Mouse (Mus musculus): ENCODE measurements around the gene Plekhh2. TPM values are rescaled to one million over a fixed set of nuclear protein-coding genes. Genes with fewer than 3 reads are reported as not detected.

Gene Plekhh2
- 0.03 and 0.04 TPM in 2 replicates for total RNA-seq (2012; rRNA removed)
- polyA plus RNA-seq (2012; ENCODE audit: insufficient read depth in 1 of 2, insufficient read length in 2 of 2, low read depth in 1 of 2, low replicate concordance in 2 of 2, missing spikeins in 1 of 2) = not detected

- Histone ChIP-seq H3K27me3 (ENCODE audit: control insufficient read depth in 1 of 2, insufficient read depth in 2 of 2, low read length in 2 of 2) (0 out of 4 replicates have a peak, but pooled peaks cover 0 to 2% of the 10 kb centered on the region in 2 experiments), H3K79me2 (ENCODE audit: control insufficient read depth, insufficient read depth, low read length, poor library complexity) (no peaks in the 10 kb centered on the region), H3K27ac (ENCODE audit: control insufficient read depth, low read depth, low read length) (no peak within 1 kb of the TSS), H3K4me1 (ENCODE audit: control insufficient read depth in 1 of 2, insufficient read depth in 2 of 2, low read length in 2 of 2) (no peaks in the 10 kb centered on the region), H3K9me3 (replicated peaks; ENCODE audit: insufficient read depth, low read length) (no peaks in the 10 kb centered on the region), H3K4me3 (ENCODE audit: control insufficient read depth in 1 of 2, insufficient read depth in 1 of 2, low read depth in 2 of 2, low read length in 2 of 2) (no peak within 1 kb of the TSS), H3K36me3 (ENCODE audit: control insufficient read depth in 1 of 2, insufficient read depth in 2 of 2, low read length in 2 of 2) (no peaks in the 10 kb centered on the region), H3K9ac (ENCODE audit: control insufficient read depth, low read depth, low read length, poor library complexity, severe bottlenecking) (no peak within 1 kb of the TSS)
- DNase-seq (ENCODE audit: low read depth, low spot score) = no peak
- no peak for TF ChIP-seq ZMIZ1 (IDR thresholded peaks at IDR 0.05; ENCODE audit: low read depth, low read length)
- TF ChIP-seq BHLHE40 (IDR thresholded peaks at IDR 0.05; ENCODE audit: borderline replicate concordance, low read depth, low read length) = no peak
- no peak for TF ChIP-seq MXI1 (IDR thresholded peaks at IDR 0.05; ENCODE audit: low read depth, low read length)
- no peak for TF ChIP-seq NRF1 (IDR thresholded peaks at IDR 0.05; ENCODE audit: insufficient read depth, low read depth, low read length, poor library complexity, severe bottlenecking)
- TF ChIP-seq ELF1 (IDR thresholded peaks at IDR 0.05; ENCODE audit: low read depth, low read length) = no peak
- no peak for TF ChIP-seq POLR2AphosphoS2 (IDR thresholded peaks at IDR 0.05; ENCODE audit: low read length)
- no peak for TF ChIP-seq MAX (IDR thresholded peaks at IDR 0.05; ENCODE audit: low read length)
These were observed at the start of gene Plekhh2 for GRCm38 (mm10) chr17:84511682-84512515. Plekhh2 (plus strand) TSS chr17:84511895.

GRCm38 (mm10) chr17:84465753-84466608 is 45.7 kb upstream of the Plekhh2 start, which contains the start of gene Thada:
Thada (minus strand) TSS chr17:84466205.
- peak within 1 kb of the TSS; percentile 84 to 92 for H3K4me3 ChIP-seq (ENCODE audit: control insufficient read depth in 1 of 2, insufficient read depth in 1 of 2, low read depth in 2 of 2, low read length in 2 of 2)
- peak; percentile 98 for DNase-seq (ENCODE audit: low read depth, low spot score)
- peaks cover 15% of the 10 kb centered on the region for H3K79me2 ChIP-seq (ENCODE audit: control insufficient read depth, insufficient read depth, low read length, poor library complexity)
- H3K27ac ChIP-seq (ENCODE audit: control insufficient read depth, low read depth, low read length) = peak within 1 kb of the TSS; percentile 85
- H3K36me3 ChIP-seq (ENCODE audit: control insufficient read depth in 1 of 2, insufficient read depth in 2 of 2, low read length in 2 of 2) = peaks cover 0 to 7% of the 10 kb centered on the region in 2 experiments; a peak in 2 of 4 replicates
- peak within 1 kb of the TSS; percentile 89 for H3K9ac ChIP-seq (ENCODE audit: control insufficient read depth, low read depth, low read length, poor library complexity, severe bottlenecking)
- H3K9me3 ChIP-seq (replicated peaks; ENCODE audit: insufficient read depth, low read length) = no peaks in the 10 kb centered on the region
- no peaks in the 10 kb centered on the region for H3K27me3 ChIP-seq (ENCODE audit: control insufficient read depth in 1 of 2, insufficient read depth in 2 of 2, low read length in 2 of 2)
- H3K4me1 ChIP-seq (ENCODE audit: control insufficient read depth in 1 of 2, insufficient read depth in 2 of 2, low read length in 2 of 2) = no peaks in the 10 kb centered on the region; a peak in 2 of 4 replicates
- no peak for TF ChIP-seq ZKSCAN1 (IDR thresholded peaks at IDR 0.05; ENCODE audit: low read depth, low read length)
- no peak for TF ChIP-seq RAD21 (IDR thresholded peaks at IDR 0.05; ENCODE audit: low read depth, low read length)
- peak; percentile 88; the same call in 1 of the 2 replicates for TF ChIP-seq ZMIZ1 (IDR thresholded peaks at IDR 0.05; ENCODE audit: low read depth, low read length)
- TF ChIP-seq SIN3A (IDR thresholded peaks at IDR 0.05; ENCODE audit: low read length) = peak; percentile 94
- peak; percentile 83 for TF ChIP-seq HCFC1 (IDR thresholded peaks at IDR 0.05; ENCODE audit: low read depth, low read length)
- TF ChIP-seq MXI1 (IDR thresholded peaks at IDR 0.05; ENCODE audit: low read depth, low read length) = peak; percentile 99
- peak; percentile 87 to 96; a peak in 3 of 4 replicates for TF ChIP-seq POLR2A (IDR thresholded peaks at IDR 0.05; ENCODE audit: control insufficient read depth in 1 of 2, insufficient read depth in 1 of 2, low read depth in 1 of 2, low read length in 2 of 2, poor library complexity in 1 of 2)
- TF ChIP-seq TBP (IDR thresholded peaks at IDR 0.05; ENCODE audit: low read depth, low read length) = peak; percentile 95
- 0 out of 2 replicates have a peak, but pooled peaks have one; percentile 16 for TF ChIP-seq MAZ (IDR thresholded peaks at IDR 0.05; ENCODE audit: low read depth, low read length)
- TF ChIP-seq ZC3H11A (IDR thresholded peaks at IDR 0.05; ENCODE audit: low read depth, low read length) = no peak
- TF ChIP-seq ZNF384 (IDR thresholded peaks at IDR 0.05; ENCODE audit: low read depth, low read length) = no peak
- TF ChIP-seq NELFE (IDR thresholded peaks at IDR 0.05; ENCODE audit: low read depth, low read length) = peak; percentile 93
- TF ChIP-seq ELF1 (IDR thresholded peaks at IDR 0.05; ENCODE audit: low read depth, low read length) = peak; percentile 55
- no peak for TF ChIP-seq EP300 (IDR thresholded peaks at IDR 0.05; ENCODE audit: low read depth in 1 of 2, low read length in 2 of 2)
- TF ChIP-seq MYB (IDR thresholded peaks at IDR 0.05; ENCODE audit: low read depth, low read length) = no peak
- no peak for TF ChIP-seq MEF2A (IDR thresholded peaks at IDR 0.05; ENCODE audit: extremely low read depth, insufficient replicate concordance, low read depth, low read length, poor library complexity, severe bottlenecking)
- TF ChIP-seq MAX (IDR thresholded peaks at IDR 0.05; ENCODE audit: low read length) = peak; percentile 91
- peak; percentile 74 for TF ChIP-seq POLR2AphosphoS2 (IDR thresholded peaks at IDR 0.05; ENCODE audit: low read length)
- no peak for TF ChIP-seq CHD1 (IDR thresholded peaks at IDR 0.05; ENCODE audit: low read depth, low read length)
- no peak for TF ChIP-seq USF1 (IDR thresholded peaks at IDR 0.05; ENCODE audit: low read depth, low read length)
- TF ChIP-seq USF2 (IDR thresholded peaks at IDR 0.05; ENCODE audit: borderline replicate concordance in 1 of 2, insufficient read depth in 1 of 2, low read depth in 1 of 2, low read length in 2 of 2) = no peak
- TF ChIP-seq ETS1 (IDR thresholded peaks at IDR 0.05; ENCODE audit: low read depth, low read length) = no peak
- no peak for TF ChIP-seq SMC3 (IDR thresholded peaks at IDR 0.05; ENCODE audit: low read depth, low read length)
- peak; percentile 92 for TF ChIP-seq MYC (IDR thresholded peaks at IDR 0.05; ENCODE audit: low read depth, low read length)

Measured in MEL (cell line).